Mouse (Mus musculus) embryonic facial prominence, embryonic 11.5 days (tissue): ENCODE measurements at regions not wholly inside any gene's neighbourhood (a gene's known extent, or its start where the extent isn't known, plus 50 kb on each side); places are given as distances from the start of the nearest gene placed in this dataset.

Source experiments
- ATAC-seq: fragments of 200-750 bp; cut with Nextera tagmentation; replicated peaks from 2 replicates; pipeline ENCODE4 v1.8.0; 2017; ENCODE audit warnings: low read depth; ENCODE audit not compliant: insufficient number of reproducible peaks, low FRiP score, low TSS enrichment
- DNase-seq: peaks from one replicate; pipeline ENCODE4 v3.0.0-alpha.2; 2015; ENCODE audit warnings: low spot score
- H3K27ac ChIP-seq: fragments of 300-500 bp; sonication (generic); replicated peaks from 2 replicates; pipeline ENCODE4 v1.5.1; 2014; ENCODE audit warnings: mild to moderate bottlenecking, low read depth, low read length, control low read depth
- H3K27me3 ChIP-seq: fragments of 300-500 bp; sonication (generic); 2 replicates; pipeline ENCODE4 v1.6.1; 2014; ENCODE audit warnings: mild to moderate bottlenecking, low read length, moderate library complexity, mixed read lengths; ENCODE audit not compliant: control insufficient read depth, insufficient read depth
- H3K36me3 ChIP-seq: fragments of 300-500 bp; sonication (generic); replicated peaks from 2 replicates; pipeline ENCODE4 v1.6.1; 2014; ENCODE audit warnings: low read depth, mild to moderate bottlenecking, low read length, moderate library complexity, mixed read lengths; ENCODE audit not compliant: control insufficient read depth, insufficient read depth
- H3K4me1 ChIP-seq: fragments of 300-500 bp; sonication (generic); 2 replicates; pipeline ENCODE4 v1.6.1; 2014; ENCODE audit warnings: low read length, mixed read lengths; ENCODE audit not compliant: control insufficient read depth, insufficient read depth
- H3K4me2 ChIP-seq: fragments of 300-500 bp; sonication (generic); 2 replicates; pipeline ENCODE4 v1.6.1; 2014; ENCODE audit warnings: low read depth, mild to moderate bottlenecking, control low read depth, low read length, moderate library complexity
- H3K4me3 ChIP-seq: fragments of 300-500 bp; sonication (generic); 2 replicates; pipeline ENCODE4 v1.5.1; 2014; ENCODE audit warnings: low read depth, low read length, control low read depth
- H3K9ac ChIP-seq: fragments of 300-500 bp; sonication (generic); replicated peaks from 2 replicates; pipeline ENCODE4 v1.6.1; 2014; ENCODE audit warnings: mild to moderate bottlenecking, control low read depth, low read length
- H3K9me3 ChIP-seq: fragments of 300-500 bp; sonication (generic); replicated peaks from 2 replicates; pipeline ENCODE4 v1.6.1; 2016; ENCODE audit warnings: mild to moderate bottlenecking, low read length, inconsistent platforms, mixed read lengths; ENCODE audit not compliant: control insufficient read depth
- WGBS: fragments of 180-500 bp; shearing (Covaris S2); extraction: QIAGEN DNeasy Blood & Tissue Kit; methylation state at CpG from one replicate; pipeline ENCODE4 v1.1.7; 2014; 5-methylcytosine and 5-hydroxymethylcytosine counted together

DNA sequence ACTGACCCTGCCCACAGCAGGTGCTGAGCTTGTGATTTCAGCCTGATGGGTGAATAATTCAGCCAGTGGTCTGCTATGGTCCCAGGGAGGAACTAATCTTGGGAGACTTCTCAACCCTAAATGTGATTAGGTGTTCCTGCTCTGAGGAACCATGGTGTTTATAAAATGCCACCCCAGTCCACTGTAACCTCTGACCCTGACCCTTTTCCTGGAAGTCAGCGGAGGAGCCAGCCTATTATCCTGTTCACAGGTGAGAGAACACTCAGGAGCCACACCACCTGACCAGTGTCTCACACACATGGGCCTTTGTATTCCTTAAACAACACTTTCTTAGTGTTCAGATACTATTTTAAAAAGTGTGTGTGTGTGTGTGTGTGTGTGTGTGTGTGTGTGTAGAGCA is 103.0 kb downstream of the 1700001O22Rik start:
- Histone ChIP-seq H3K4me2 (no peak overlapping the region), H3K9ac (no peak overlapping the region), H3K4me3 (no peak overlapping the region), H3K9me3 (no peaks in the 10 kb centered on the region), H3K36me3 (no peaks in the 10 kb centered on the region), H3K27ac (0 out of 2 replicates have a peak overlapping the region, but pooled peaks have one; percentile 54), H3K4me1 (no peaks in the 10 kb centered on the region; the same call in none of the 2 replicates), H3K27me3 (no peaks in the 10 kb centered on the region; the same call in 1 of the 2 replicates)
- no peak for DNase-seq
- 89% methylated on average over 1 of the region's 1 CpGs for WGBS
- ATAC-seq: no peak

DNA sequence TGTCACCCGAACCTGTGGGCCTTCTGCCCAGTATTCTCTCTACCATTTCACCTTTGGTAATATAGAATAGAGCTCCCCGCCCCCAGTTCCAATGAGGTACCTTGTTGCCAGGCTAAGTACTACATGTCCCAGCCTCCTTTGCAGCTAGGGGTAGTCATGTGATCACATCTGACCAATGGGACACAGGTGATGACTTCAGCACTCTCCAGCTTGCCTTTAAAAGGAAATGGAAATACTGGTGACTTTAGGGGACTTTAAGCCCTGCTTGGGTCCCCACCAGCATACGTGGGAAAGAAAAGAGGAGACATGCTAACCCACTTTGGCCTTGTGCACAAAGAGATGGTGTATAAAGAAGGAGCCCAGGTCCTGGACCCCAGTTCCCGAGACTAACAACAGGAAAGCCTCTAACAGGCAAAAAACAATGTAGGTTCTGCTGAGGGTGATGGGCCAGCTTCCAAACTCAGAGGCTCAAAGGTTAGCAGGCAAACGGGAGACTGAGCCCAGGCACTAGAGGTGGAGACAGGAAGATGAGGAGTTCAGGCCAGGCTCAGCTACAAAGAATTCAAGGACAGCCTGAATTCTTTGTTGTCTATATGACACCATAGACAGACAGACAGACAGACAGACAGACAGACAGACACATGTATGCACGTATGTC is 103.5 kb downstream of the 1700001O22Rik start:
- H3K27me3 ChIP-seq: no peaks in the 10 kb centered on the region; the same call in 1 of the 2 replicates
- H3K4me1 ChIP-seq: no peaks in the 10 kb centered on the region; the same call in none of the 2 replicates
- ATAC-seq (peak; percentile 57), DNase-seq (peak; percentile 84)
- 30% methylated on average over 6 of the region's 6 CpGs for WGBS
- no peaks in the 10 kb centered on the region for H3K9me3 ChIP-seq
- peak overlapping the region; percentile 7; the same call in 1 of the 2 replicates for H3K4me2 ChIP-seq
- H3K36me3 ChIP-seq: no peaks in the 10 kb centered on the region
- 0 out of 2 replicates have a peak overlapping the region, but pooled peaks have one; percentile 2 for H3K9ac ChIP-seq
- H3K4me3 ChIP-seq: no peak overlapping the region
- H3K27ac ChIP-seq: peak overlapping the region; percentile 54; the same call in 1 of the 2 replicates

DNA sequence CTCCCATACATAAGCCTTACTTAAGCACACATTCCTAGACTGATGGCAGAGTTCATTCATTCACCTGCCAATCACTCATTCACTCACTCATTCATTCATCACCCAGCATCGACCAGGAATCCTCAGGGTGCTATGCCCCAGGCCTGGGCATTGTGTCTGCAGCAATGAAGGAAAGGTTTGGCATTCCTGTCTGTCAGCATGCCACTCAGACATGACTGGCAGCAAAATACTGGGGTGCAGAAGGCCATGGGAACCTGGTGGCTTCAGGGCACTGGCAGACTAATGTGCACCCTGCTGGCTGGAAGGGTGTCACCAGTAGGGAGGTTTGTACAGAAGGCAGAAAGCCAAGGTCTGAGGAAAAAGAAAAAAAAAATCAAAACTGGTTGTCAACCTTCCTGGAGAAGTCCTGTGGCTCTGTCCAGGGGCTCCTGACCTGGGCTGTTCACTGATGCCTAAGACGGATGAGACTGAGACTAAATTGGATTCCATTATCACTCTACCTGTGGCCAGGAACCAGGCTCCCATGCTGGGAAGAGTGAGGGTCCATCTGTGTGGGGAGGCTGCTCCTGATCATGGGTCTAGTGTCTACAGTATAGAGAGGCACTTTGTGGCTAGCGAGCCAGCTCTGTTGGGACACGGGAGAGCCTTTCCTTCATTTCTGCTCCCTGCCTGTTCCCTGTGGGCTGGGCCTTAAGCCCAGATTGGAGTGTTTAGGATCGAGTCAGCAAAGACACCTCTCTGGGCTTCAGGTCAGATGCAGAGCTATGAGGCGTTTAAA is 104.1 kb downstream of the Cstad start:
- 69% methylated on average over 6 of the region's 6 CpGs for WGBS
- Histone ChIP-seq H3K9me3 (no peaks in the 10 kb centered on the region), H3K4me1 (peaks cover 4% of the 10 kb centered on the region), H3K4me2 (no peak overlapping the region), H3K36me3 (no peaks in the 10 kb centered on the region), H3K27ac (no peak overlapping the region), H3K9ac (no peak overlapping the region), H3K4me3 (no peak overlapping the region), H3K27me3 (no peaks in the 10 kb centered on the region; the same call in 1 of the 2 replicates)
- DNase-seq (no peak), ATAC-seq (no peak)

DNA sequence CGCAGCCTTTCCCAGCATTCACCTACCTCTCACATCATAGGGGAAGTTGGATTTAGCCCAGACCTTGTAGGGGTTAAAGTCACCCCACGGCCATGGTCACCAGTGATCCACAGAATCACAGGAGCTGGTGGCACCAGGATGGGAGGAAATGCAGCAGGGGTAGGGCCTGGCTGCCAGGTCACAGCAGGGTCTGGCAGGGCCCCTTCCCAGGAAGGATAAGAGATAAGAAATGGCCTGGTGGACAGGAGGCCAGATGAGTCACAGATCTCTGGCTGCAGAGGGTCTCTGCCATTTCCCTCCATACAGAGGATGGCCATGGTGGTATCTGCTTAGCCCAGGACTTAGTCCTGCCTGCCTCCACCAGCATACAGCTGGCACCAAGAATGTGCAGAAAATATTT is 103.0 kb downstream of the Cstad start:
- H3K27me3 ChIP-seq: no peaks in the 10 kb centered on the region; the same call in 1 of the 2 replicates
- H3K36me3 ChIP-seq: no peaks in the 10 kb centered on the region
- H3K27ac ChIP-seq: no peak overlapping the region
- H3K4me1 ChIP-seq: peaks cover 9% of the 10 kb centered on the region
- WGBS: 88% methylated on average over 2 of the region's 2 CpGs
- DNase-seq (no peak), ATAC-seq (no peak)
- no peaks in the 10 kb centered on the region for H3K9me3 ChIP-seq
- no peak overlapping the region for H3K4me2 ChIP-seq
- H3K9ac ChIP-seq: no peak overlapping the region; the same call in 1 of the 2 replicates
- H3K4me3 ChIP-seq: no peak overlapping the region

DNA sequence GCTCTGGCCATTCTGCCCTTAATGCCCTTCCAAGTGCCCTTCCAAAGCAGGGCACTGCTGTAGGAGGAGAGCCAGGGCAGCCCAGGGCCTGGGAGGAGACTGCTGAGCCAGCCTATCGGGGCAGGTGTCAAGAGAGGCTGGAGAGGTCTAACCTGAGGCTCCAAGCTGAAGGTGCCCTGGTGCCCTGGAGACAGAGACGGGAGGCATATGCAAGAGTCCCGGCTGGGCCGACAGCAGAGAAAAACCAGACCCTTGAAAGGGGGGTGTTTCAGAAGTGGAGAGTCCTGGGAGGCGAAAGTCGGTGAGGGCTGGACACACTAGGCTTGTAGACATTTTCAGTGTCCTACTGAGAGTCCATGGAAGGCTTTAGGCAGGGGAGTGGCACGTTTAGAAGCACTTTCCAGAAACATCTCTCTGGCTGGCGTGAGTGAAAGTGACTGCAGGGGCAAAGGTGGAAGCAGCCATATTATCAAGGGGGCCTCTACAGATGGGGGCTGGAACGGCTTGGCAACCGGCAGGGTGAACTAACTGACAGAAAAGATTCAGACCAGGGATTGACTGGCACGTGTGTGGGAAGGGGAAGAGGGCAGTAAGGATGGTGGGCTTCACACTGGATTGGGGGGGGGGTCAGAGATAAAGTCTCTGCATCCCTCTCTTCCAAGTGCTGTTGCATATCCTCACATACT is 101.1 kb downstream of the Cstad start:
- no peak for ATAC-seq
- Histone ChIP-seq H3K36me3 (no peaks in the 10 kb centered on the region), H3K27me3 (no peaks in the 10 kb centered on the region; the same call in 1 of the 2 replicates), H3K9me3 (no peaks in the 10 kb centered on the region), H3K4me1 (peaks cover 15% of the 10 kb centered on the region), H3K4me3 (no peak overlapping the region), H3K27ac (peak overlapping the region; percentile 23; the same call in 1 of the 2 replicates), H3K4me2 (no peak overlapping the region), H3K9ac (peak overlapping the region; percentile 41)
- WGBS: 50% methylated on average over 11 of the region's 11 CpGs
- no peak for DNase-seq

DNA sequence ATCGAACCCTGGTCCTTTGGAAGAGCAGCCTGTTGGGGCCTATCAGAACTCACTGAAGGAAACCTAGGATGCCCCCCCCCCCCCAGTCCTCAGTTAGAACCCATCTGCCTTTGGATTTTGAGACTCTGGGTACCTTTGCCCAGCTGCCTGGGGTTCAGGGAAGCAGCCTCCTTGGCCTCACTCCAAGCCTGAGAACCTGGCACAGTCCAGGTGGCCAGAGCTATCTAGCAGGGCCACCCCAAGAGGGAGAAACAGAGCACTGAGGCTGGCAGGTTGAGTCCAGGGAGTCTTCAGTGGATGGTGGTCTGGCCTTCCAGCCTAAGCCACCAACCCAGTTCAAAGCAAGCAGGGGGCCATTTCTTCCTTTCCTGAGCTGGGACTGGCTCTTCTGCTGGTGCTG is 100.2 kb downstream of the Cstad start:
- Histone ChIP-seq H3K27me3 (no peaks in the 10 kb centered on the region; the same call in 1 of the 2 replicates), H3K27ac (peak overlapping the region; percentile 23; the same call in 1 of the 2 replicates), H3K4me2 (no peak overlapping the region), H3K4me3 (no peak overlapping the region; the same call in 1 of the 2 replicates), H3K9ac (no peak overlapping the region), H3K4me1 (peaks cover 15% of the 10 kb centered on the region), H3K36me3 (no peaks in the 10 kb centered on the region), H3K9me3 (no peaks in the 10 kb centered on the region)
- 93% methylated on average over 1 of the region's 1 CpGs for WGBS
- ATAC-seq: no peak
- DNase-seq: no peak

DNA sequence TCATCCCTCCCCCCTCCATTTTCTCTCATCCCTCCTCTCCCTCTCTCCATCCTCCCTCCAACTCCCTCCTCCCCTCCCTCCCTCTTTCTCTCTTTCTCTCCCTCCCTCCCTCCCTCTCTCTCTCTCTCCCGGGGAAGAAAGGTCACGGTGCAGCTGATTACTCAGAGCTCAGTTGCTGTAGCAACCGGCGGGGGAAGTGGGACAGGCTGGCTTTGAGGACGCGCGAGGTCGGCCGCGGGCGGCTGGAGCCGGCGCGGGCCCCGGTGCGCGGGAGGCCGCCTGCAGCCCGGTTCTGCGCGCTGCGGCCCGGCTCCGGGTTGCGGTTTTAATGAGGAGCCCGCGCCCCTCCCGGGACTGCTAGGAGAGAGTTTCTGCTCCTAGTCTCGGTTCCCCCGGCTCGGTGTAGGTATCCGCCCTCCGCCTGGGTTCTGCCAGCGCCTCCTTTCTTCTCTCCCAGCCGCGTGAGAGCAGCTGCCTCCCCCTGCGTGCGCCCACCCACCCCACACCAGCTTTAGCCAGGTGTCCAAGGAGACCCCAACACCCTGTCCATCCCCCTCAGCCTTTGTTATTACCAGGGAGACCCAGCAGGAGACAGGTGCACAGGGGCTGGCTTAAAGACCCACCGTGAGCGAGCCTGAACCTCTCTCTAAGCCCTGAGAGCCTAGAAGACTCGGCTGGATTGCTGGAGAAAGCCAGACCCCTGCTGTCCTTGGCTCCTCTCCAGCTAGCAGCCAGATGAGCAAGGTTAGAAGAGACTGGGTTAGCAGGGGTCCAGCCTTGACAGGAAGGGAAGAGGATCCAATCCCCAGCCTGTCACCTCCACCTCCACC is 98.6 kb downstream of the Cstad start:
- Histone ChIP-seq H3K27me3 (no peaks in the 10 kb centered on the region; the same call in 1 of the 2 replicates), H3K27ac (peak overlapping the region; percentile 99), H3K4me3 (peak overlapping the region; percentile 35), H3K9me3 (no peaks in the 10 kb centered on the region), H3K4me1 (peaks cover 15% of the 10 kb centered on the region), H3K4me2 (peak overlapping the region; percentile 73), H3K36me3 (no peaks in the 10 kb centered on the region), H3K9ac (peak overlapping the region; percentile 81)
- DNase-seq (peak; percentile 95), ATAC-seq (peak; percentile 80)
- WGBS: under 1% methylated on average over 36 of the region's 41 CpGs
